Mouse (Mus musculus) liver, postnatal 0 days (tissue): ENCODE data around the gene Sys1.

ENCODE experiments used
- CTCF ChIP-seq: sonication (generic); IDR thresholded peaks from 2 replicates; pipeline ENCODE4 v1.5.1; 2016; ENCODE audit warnings: antibody characterized with exemption, low read depth
- EP300 ChIP-seq: IDR thresholded peaks from 2 replicates; pipeline ENCODE4 v1.6.1; 2016; ENCODE audit warnings: antibody characterized with exemption, low read depth, mild to moderate bottlenecking

- TF ChIP-seq CTCF (no peak), EP300 (no peak)
Observed at GRCm38 (mm10) chr2:164418308-164418875, 38.4 kb upstream of the Sys1 start.
